Mouse (Mus musculus) layer of hippocampus, adult 18-20 months (tissue): Measurements from ENCODE around the gene Orm1. TPM values are rescaled to one million over a fixed set of nuclear protein-coding genes. Genes with fewer than 3 reads are reported as not detected.

Experiments
- total RNA-seq, 2 experiments: library from RNA; stranded (reverse); gene quantifications; 2 replicates each; pipeline ENCODE4 v1.2.3; 2021

Orm1 gene
- total RNA-seq, 2 experiments from 2014 or later: not detected

Other genes starting within 250 kb of the Orm1 start
- not detected for gene Ambp, start 189.8 kb upstream of the Orm1 start, total RNA-seq
- gene Kif12, start 172.4 kb upstream of the Orm1 start, total RNA-seq: not detected
- gene Col27a1, start 130.6 kb upstream of the Orm1 start, total RNA-seq: 1 to 10 TPM; 4.0 to 4.5 TPM
- gene Orm3, start 11.6 kb downstream of the Orm1 start, total RNA-seq: not detected
- not detected for gene Orm2, start 17.9 kb downstream of the Orm1 start, total RNA-seq
- gene Akna, start 58.8 kb downstream of the Orm1 start, total RNA-seq: 1 to 10 TPM; 3.1 to 3.8 TPM
- gene Whrn, start 151.4 kb downstream of the Orm1 start, total RNA-seq: 10 to 100 TPM; 18.0 to 21.8 TPM
- gene Atp6v1g1, start 200.2 kb downstream of the Orm1 start, total RNA-seq: 100 to 1,000 TPM; 126 to 138 TPM
- gene Tmem268, start 214.2 kb downstream of the Orm1 start, total RNA-seq: 1 to 10 TPM; 7.4 to 7.5 TPM